Mouse (Mus musculus): ENCODE measurements at regions not wholly inside any gene's neighbourhood (a gene's known extent, or its start where the extent isn't known, plus 50 kb on each side); places are given as distances from the start of the nearest gene placed in this dataset.
A peak's percentile ranks its signal among the peaks of the same experiment; 100 is the strongest.

- no peak for DNase-seq (ENCODE audit: low spot score)
Measured at GRCm38 (mm10) chr8:8831306-8831705, 141.0 kb upstream of the Arglu1 start.

DNA sequence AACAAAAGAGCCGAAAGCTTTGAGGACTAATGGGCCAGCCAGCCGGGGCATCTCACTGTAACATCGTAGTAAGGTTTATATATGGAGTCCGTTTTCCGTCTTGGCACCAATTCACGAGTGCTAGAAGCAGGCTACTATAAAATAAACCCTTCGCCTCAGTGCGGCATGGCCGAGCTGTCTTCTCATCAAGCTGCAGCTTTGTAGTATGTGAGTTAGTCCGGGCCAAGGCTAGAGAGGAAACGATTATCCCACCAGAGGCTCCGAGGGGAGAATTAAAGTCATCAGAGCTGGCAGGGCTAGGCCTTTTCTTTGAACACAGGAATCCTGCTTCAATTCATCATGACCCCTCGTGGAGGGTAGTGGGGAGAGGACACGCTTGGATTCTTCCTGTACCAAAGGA, 138.9 kb upstream of the Arglu1 start:
- no peak for DNase-seq (ENCODE audit: low spot score)

DNA sequence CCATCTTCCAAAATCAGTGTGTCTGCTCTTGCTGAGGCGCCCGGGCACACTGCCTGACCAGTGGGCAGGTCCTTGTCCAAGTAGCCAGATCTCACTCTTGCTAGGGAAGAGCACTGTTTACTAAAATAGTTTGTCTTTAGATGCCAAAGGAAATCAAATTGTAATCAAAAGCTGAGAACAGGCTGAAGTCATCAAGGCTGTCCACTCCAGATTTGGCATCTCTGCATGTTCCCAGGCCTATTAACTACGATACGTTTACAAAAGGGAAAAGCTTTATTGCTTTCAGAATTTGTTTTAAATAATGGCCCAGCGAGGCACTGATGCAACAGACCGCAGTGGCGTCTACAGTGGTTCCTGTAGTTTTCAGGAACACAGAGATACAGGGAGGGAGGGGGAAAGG, 137.2 kb upstream of the Arglu1 start:
- no peak for DNase-seq (ENCODE audit: low spot score)

- no peak for DNase-seq (ENCODE audit: low spot score)
Measured at GRCm38 (mm10) chr8:8826801-8827200, 136.5 kb upstream of the Arglu1 start.

DNA sequence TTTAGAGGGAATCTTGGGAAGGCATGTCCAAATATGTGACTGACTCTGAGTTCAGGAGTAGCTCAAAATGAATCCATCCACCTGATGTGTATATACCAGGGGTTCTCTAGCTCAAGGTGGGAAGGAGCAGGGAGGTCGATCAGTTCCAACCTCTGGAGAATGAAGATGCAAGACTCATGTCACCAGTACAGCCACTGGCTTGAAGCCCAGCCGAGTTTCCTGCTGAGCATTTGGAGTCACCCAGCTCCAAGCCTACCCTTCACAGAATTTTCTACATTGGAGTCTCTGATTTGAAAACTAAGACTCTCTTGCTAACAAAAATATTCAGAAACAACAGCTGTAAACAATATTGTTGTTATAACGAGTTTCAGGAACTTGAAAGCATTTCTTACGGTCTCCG, 134.6 kb upstream of the Arglu1 start:
- DNase-seq (ENCODE audit: low spot score): no peak

- no peak for DNase-seq (ENCODE audit: low spot score)
Measured at GRCm38 (mm10) chr8:8821119-8821518, 130.8 kb upstream of the Arglu1 start.

DNA sequence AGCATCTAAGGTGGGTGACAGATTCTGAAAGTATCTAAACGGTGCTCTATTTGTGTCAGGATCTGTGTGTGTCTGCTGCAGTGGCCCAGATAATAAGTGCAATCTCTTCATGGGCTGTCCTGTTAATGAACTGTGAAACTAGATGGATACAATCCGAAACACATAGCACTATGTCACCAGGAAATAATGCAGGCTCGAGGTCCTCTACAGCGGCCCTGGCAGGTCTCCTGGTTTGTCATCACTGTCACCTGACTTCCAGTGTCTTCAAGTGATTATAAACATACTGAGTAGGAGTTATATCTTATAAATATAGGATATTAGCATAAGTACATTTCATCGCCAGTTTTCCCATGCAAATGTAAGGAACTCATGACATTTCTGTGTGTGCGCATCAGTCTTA, 130.3 kb upstream of the Arglu1 start:
- no peak for DNase-seq (ENCODE audit: low spot score)

DNA sequence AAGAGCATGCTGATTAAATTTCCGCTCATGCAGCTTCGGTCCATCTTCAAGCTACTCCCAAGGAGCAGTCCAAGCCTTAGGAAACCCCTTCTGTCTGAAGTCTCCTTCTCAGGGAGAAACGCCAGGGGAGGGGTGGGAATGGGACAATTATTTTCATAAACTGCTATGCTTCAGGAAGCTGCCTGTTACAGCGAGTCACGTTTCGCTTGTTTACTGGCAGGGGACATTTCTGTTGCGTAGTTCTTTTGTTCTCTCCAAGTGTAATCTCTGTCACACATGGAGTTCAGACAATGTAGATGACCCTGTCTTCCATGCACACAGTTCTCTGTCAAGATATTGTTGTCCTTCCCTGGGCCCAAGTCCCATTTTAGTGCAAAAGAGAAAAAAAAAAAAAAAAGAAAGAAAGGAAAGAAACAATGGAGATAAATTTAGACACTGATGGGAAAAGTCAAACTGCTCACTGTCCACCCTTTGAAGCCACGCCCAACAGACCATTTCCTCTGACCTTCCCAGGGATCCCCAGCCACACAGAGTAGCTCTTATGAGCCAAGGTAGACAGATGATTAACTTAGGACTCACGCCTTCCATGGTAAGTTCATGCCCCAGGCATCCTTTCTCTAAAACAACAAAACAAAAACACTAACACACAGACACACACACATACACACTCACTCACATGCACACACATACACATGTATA, 129.1 kb upstream of the Arglu1 start:
- DNase-seq (ENCODE audit: low spot score): no peak

DNA sequence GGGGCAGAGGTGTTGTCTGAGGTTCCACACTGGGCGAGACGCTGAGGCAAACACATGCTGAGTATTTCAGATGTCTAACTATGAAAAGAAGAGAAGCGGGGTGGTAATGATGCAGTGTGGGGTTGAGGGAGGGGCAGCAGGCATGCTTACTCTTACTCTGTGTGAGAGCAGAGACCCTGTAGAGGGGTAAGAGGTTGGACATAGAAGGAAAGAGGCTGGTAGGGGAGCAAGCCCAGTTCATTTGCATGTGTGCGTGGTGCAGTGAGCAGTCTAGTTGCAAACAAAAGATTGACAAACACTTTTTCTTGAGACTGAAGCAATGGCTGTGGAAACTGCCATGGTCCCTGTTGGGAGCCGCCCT, 122.5 kb upstream of the Arglu1 start:
- no peak for DNase-seq (ENCODE audit: low spot score)

- DNase-seq (ENCODE audit: low spot score): no peak
Measured at GRCm38 (mm10) chr8:8812051-8812806, 121.9 kb upstream of the Arglu1 start.

GRCm38 (mm10) chr8:8810928-8811327, 120.6 kb upstream of the Arglu1 start:
- no peak for DNase-seq (ENCODE audit: low spot score)

GRCm38 (mm10) chr8:8809835-8810439, 119.6 kb upstream of the Arglu1 start:
- no peak for DNase-seq (ENCODE audit: low spot score)

DNA sequence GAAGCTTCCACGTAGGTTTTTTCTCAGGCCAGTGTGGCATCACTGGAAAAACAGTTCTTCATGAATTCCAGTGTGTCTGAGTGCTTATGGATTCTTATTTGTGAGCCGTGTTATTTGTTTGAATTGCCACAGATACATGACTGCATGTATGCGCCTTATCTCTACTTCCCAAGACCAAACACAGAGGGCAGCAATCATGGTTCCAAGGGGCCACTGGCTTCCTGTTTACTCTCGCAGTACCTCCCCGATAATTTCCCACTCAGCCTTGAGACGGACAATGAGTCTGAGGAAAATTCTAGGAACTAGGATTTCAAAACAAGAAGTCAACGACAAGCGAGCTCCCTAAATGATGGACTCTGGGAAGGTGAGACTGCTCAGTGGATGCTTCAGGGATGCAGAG, 119.0 kb upstream of the Arglu1 start:
- DNase-seq (ENCODE audit: low spot score): no peak

DNA sequence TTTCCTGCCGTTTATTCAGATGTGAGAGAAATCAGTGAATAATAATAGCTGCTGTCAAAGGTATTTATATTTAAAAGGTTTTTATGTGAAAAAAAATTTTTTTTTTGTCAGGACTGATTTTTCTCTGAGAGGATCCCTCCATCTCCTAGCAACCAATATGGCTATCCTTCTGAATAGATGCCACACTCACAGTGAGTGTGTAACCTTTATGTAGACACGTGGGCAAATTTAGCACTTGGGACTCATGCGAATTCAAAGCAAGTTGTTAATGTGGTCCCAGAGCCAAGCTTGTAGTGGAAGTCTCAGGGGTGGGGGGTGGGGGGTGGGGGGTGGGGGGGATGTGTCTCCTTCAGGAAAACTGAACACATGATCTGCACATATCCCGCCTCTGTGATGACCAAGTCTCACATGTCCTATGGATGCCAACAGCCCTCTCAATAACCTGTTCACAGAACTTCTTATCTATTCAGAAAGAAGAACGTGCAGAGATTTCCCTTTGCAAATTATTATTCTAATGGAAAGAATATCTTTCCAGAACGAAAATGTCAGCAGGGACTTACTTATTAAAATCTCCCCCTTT, 112.5 kb upstream of the Arglu1 start:
- no peak for DNase-seq (ENCODE audit: low spot score)

GRCm38 (mm10) chr8:8802317-8802716, 112.0 kb upstream of the Arglu1 start:
- no peak for DNase-seq (ENCODE audit: low spot score)

DNA sequence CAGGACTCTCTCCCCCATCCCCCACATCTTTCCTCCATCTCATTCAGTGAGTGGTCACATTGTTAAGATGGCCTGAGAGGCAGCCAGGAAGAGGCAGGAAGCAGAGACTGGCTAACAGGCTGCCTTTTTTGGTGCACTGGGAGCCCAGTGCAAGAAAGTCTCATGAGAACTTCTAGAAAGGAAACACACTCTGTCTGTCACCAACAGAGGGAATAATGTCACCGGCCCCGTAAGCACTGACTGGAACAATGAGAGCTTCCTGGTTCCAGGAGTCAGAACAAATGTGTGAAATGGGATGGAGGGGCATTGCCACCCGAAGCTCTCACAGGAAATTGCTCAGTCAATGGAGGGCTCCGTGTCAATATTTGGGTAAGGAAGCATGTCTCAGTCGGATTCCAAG, 111.3 kb upstream of the Arglu1 start:
- DNase-seq (ENCODE audit: low spot score): no peak

DNA sequence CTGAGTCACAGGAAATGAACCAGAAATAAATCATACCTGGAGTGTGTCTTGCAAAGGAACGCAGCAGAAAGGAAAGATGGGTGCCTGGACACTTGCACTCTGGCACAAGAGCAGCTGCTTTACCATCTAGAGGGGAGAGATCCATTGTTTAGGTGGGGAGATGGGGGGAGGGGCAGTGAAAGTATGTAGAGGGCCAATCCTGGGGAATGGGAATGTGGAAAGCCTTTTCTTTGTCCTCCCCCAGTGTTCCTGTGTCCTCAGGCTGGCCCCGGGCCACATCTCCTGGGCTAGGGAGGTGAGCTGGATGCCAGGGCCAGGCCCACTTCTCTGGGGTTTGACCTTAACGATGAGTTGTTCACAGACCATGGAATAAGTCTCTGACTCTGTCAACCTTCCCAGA, 107.2 kb upstream of the Arglu1 start:
- no peak for DNase-seq (ENCODE audit: low spot score)

GRCm38 (mm10) chr8:8796951-8797350, 106.6 kb upstream of the Arglu1 start:
- DNase-seq (ENCODE audit: low spot score): no peak

DNA sequence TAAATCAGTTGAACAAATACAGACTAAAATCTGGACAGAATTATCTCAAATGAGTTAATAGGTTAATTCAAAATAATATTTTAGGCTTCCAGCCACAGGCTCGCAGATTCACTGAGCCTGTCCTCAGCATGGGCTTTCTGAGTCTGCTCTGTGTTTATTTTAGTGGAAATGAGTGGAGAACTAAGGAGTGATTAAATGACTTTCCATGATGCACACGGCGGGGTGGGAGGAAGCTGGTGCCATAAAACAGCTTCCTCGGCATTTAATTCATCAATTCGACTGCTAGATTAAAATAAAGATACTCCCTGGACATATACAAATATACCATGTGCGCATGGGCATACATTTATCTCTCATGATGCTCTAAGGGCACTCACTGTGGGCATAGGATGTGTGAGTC, 104.4 kb upstream of the Arglu1 start:
- no peak for DNase-seq (ENCODE audit: low spot score)

DNA sequence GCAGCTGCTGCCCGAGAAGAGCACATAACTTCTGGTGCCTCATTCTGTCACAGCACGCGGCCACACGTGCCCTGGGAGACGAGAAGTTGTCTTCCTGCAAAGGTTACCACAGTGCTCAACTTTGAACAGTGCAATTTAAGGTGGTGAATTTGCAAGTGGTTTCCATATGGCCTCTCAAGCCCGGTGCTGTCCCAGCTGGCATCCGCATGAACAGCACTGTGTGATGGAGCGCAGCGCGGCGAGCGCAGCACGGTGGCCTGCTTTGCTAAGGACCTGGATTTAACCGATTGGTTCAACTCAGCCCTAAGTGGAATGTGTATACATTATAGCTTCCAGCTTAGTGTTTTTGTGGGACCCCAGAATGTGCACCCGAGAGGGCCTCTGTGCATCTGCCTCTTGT, 89.6 kb upstream of the Arglu1 start:
- no peak for DNase-seq (ENCODE audit: low spot score)

- DNase-seq (ENCODE audit: low spot score): no peak
Measured at GRCm38 (mm10) chr8:8774496-8775015, 84.2 kb upstream of the Arglu1 start.

- DNase-seq (ENCODE audit: low spot score): no peak
Measured at GRCm38 (mm10) chr8:8772424-8772823, 82.1 kb upstream of the Arglu1 start.

DNA sequence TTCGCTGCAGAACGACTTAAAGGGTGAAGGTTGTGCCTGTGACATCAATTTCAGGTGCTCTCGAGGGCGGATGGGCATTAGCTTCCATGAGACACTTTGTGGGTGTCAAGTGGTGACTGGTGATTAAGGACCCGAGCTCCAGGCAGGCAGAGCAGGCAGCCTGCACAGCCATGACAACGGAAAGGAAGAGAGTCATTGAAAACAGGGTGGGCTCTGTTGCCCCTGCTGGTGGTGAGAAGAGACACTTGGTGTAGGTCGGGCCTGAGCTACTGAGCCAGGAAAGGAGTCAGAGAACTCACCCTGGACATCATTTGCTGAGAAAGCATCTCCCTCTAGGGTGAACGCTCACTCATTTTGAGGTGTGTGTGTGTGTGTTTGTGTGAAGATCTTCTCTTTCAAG, 80.1 kb upstream of the Arglu1 start:
- DNase-seq (ENCODE audit: low spot score): peak; percentile 10

Data from ovary, postnatal 36 days (tissue).